Mouse (Mus musculus): ENCODE measurements around the gene Mbd6. TPM values are rescaled to one million over a fixed set of nuclear protein-coding genes. Genes with fewer than 3 reads are reported as not detected.

The Mbd6 gene
- polyA plus RNA-seq, 1 experiment from 2014 or later = 15.8 TPM

GRCm38 (mm10) chr10:127281316-127281715 lies 7.5 kb downstream of the Mbd6 start:
- DNase-seq (ENCODE audit: low spot score) (no peak), ATAC-seq (ENCODE audit: low read depth) (no peak)
- Histone ChIP-seq H3K4me3 (ENCODE audit: low read depth, low read length) (no peak overlapping the region), H3K4me1 (ENCODE audit: control insufficient read depth, insufficient read depth, low read length) (peaks cover 2% of the 10 kb centered on the region; the same call in 1 of the 2 replicates), H3K9me3 (ENCODE audit: control insufficient read depth, low read length) (no peaks in the 10 kb centered on the region), H3K27me3 (replicated peaks; ENCODE audit: control insufficient read depth, insufficient read depth, low read length) (no peaks in the 10 kb centered on the region), H3K36me3 (ENCODE audit: control insufficient read depth, insufficient read depth, low read length) (peaks cover 100% of the 10 kb centered on the region), H3K9ac (ENCODE audit: low read depth, low read length) (no peak overlapping the region), H3K4me2 (ENCODE audit: low read depth, low read length) (no peak overlapping the region), H3K27ac (replicated peaks; ENCODE audit: low read depth, low read length) (no peak overlapping the region)
- WGBS = 89% methylated on average over 8 of the region's 8 CpGs

GRCm38 (mm10) chr10:127279730-127280129 lies 9.1 kb downstream of the Mbd6 start:
- DNase-seq (ENCODE audit: low spot score) = no peak
- Histone ChIP-seq H3K36me3 (ENCODE audit: control insufficient read depth, insufficient read depth, low read length) (peaks cover 100% of the 10 kb centered on the region), H3K27me3 (replicated peaks; ENCODE audit: control insufficient read depth, insufficient read depth, low read length) (no peaks in the 10 kb centered on the region), H3K9me3 (ENCODE audit: control insufficient read depth, low read length) (no peaks in the 10 kb centered on the region), H3K4me3 (ENCODE audit: low read depth, low read length) (no peak overlapping the region), H3K4me2 (ENCODE audit: low read depth, low read length) (no peak overlapping the region), H3K4me1 (ENCODE audit: control insufficient read depth, insufficient read depth, low read length) (no peaks in the 10 kb centered on the region), H3K27ac (replicated peaks; ENCODE audit: low read depth, low read length) (no peak overlapping the region), H3K9ac (ENCODE audit: low read depth, low read length) (no peak overlapping the region)
- WGBS = 90% methylated on average over 2 of the region's 2 CpGs
- ATAC-seq (ENCODE audit: low read depth) = no peak

- Histone ChIP-seq H3K9me3 (ENCODE audit: control insufficient read depth, low read length) (no peaks in the 10 kb centered on the region), H3K4me3 (ENCODE audit: low read depth, low read length) (no peak overlapping the region), H3K36me3 (ENCODE audit: control insufficient read depth, insufficient read depth, low read length) (peaks cover 93% of the 10 kb centered on the region), H3K27ac (replicated peaks; ENCODE audit: low read depth, low read length) (no peak overlapping the region), H3K4me2 (ENCODE audit: low read depth, low read length) (no peak overlapping the region), H3K27me3 (replicated peaks; ENCODE audit: control insufficient read depth, insufficient read depth, low read length) (no peaks in the 10 kb centered on the region), H3K4me1 (ENCODE audit: control insufficient read depth, insufficient read depth, low read length) (no peaks in the 10 kb centered on the region), H3K9ac (ENCODE audit: low read depth, low read length) (no peak overlapping the region)
- 93% methylated on average over 11 of the region's 11 CpGs for WGBS
- no peak for ATAC-seq (ENCODE audit: low read depth)
- no peak for DNase-seq (ENCODE audit: low spot score)
Measured at GRCm38 (mm10) chr10:127274261-127275022, 14.4 kb downstream of the Mbd6 start.

GRCm38 (mm10) chr10:127272371-127272770 lies 16.4 kb downstream of the Mbd6 start:
- peaks cover 85% of the 10 kb centered on the region for H3K36me3 ChIP-seq (ENCODE audit: control insufficient read depth, insufficient read depth, low read length)
- H3K4me1 ChIP-seq (ENCODE audit: control insufficient read depth, insufficient read depth, low read length) = peaks cover 2% of the 10 kb centered on the region
- H3K27ac ChIP-seq (replicated peaks; ENCODE audit: low read depth, low read length) = no peak overlapping the region
- DNase-seq (ENCODE audit: low spot score) (no peak), ATAC-seq (ENCODE audit: low read depth) (no peak)
- no peak overlapping the region for H3K4me3 ChIP-seq (ENCODE audit: low read depth, low read length)
- H3K4me2 ChIP-seq (ENCODE audit: low read depth, low read length) = no peak overlapping the region
- 91% methylated on average over 5 of the region's 5 CpGs for WGBS
- no peaks in the 10 kb centered on the region for H3K27me3 ChIP-seq (replicated peaks; ENCODE audit: control insufficient read depth, insufficient read depth, low read length)
- H3K9ac ChIP-seq (ENCODE audit: low read depth, low read length) = no peak overlapping the region
- H3K9me3 ChIP-seq (ENCODE audit: control insufficient read depth, low read length) = no peaks in the 10 kb centered on the region

- Histone ChIP-seq H3K4me2 (ENCODE audit: low read depth, low read length) (no peak overlapping the region), H3K27me3 (replicated peaks; ENCODE audit: control insufficient read depth, insufficient read depth, low read length) (no peaks in the 10 kb centered on the region), H3K4me1 (ENCODE audit: control insufficient read depth, insufficient read depth, low read length) (peaks cover 7% of the 10 kb centered on the region), H3K4me3 (ENCODE audit: low read depth, low read length) (no peak overlapping the region), H3K27ac (replicated peaks; ENCODE audit: low read depth, low read length) (no peak overlapping the region), H3K9ac (ENCODE audit: low read depth, low read length) (no peak overlapping the region), H3K9me3 (ENCODE audit: control insufficient read depth, low read length) (no peaks in the 10 kb centered on the region), H3K36me3 (ENCODE audit: control insufficient read depth, insufficient read depth, low read length) (peaks cover 60% of the 10 kb centered on the region)
- ATAC-seq (ENCODE audit: low read depth) (no peak), DNase-seq (ENCODE audit: low spot score) (no peak)
- WGBS = 81% methylated on average over 4 of the region's 4 CpGs
Measured at GRCm38 (mm10) chr10:127269884-127270283, 18.9 kb downstream of the Mbd6 start.

GRCm38 (mm10) chr10:127269036-127269435 lies 19.8 kb downstream of the Mbd6 start:
- peaks cover 54% of the 10 kb centered on the region for H3K36me3 ChIP-seq (ENCODE audit: control insufficient read depth, insufficient read depth, low read length)
- H3K27ac ChIP-seq (replicated peaks; ENCODE audit: low read depth, low read length) = no peak overlapping the region
- DNase-seq (ENCODE audit: low spot score) (no peak), ATAC-seq (ENCODE audit: low read depth) (no peak)
- peaks cover 6% of the 10 kb centered on the region; the same call in 1 of the 2 replicates for H3K27me3 ChIP-seq (replicated peaks; ENCODE audit: control insufficient read depth, insufficient read depth, low read length)
- WGBS = 84% methylated on average over 12 of the region's 12 CpGs
- H3K4me1 ChIP-seq (ENCODE audit: control insufficient read depth, insufficient read depth, low read length) = peaks cover 7% of the 10 kb centered on the region
- no peaks in the 10 kb centered on the region for H3K9me3 ChIP-seq (ENCODE audit: control insufficient read depth, low read length)
- H3K4me2 ChIP-seq (ENCODE audit: low read depth, low read length) = no peak overlapping the region
- H3K4me3 ChIP-seq (ENCODE audit: low read depth, low read length) = no peak overlapping the region
- no peak overlapping the region for H3K9ac ChIP-seq (ENCODE audit: low read depth, low read length)

- Histone ChIP-seq H3K4me3 (ENCODE audit: low read depth, low read length) (no peak overlapping the region), H3K9ac (ENCODE audit: low read depth, low read length) (no peak overlapping the region), H3K4me1 (ENCODE audit: control insufficient read depth, insufficient read depth, low read length) (peaks cover 7% of the 10 kb centered on the region), H3K27ac (replicated peaks; ENCODE audit: low read depth, low read length) (no peak overlapping the region), H3K9me3 (ENCODE audit: control insufficient read depth, low read length) (no peaks in the 10 kb centered on the region), H3K27me3 (replicated peaks; ENCODE audit: control insufficient read depth, insufficient read depth, low read length) (peaks cover 6% of the 10 kb centered on the region; the same call in 1 of the 2 replicates), H3K4me2 (ENCODE audit: low read depth, low read length) (no peak overlapping the region), H3K36me3 (ENCODE audit: control insufficient read depth, insufficient read depth, low read length) (peaks cover 50% of the 10 kb centered on the region)
- ATAC-seq (ENCODE audit: low read depth) (no peak), DNase-seq (ENCODE audit: low spot score) (no peak)
- 80% methylated on average over 5 of the region's 5 CpGs for WGBS
Measured at GRCm38 (mm10) chr10:127268401-127268800, 20.4 kb downstream of the Mbd6 start.

GRCm38 (mm10) chr10:127267318-127267717 lies 21.5 kb downstream of the Mbd6 start:
- no peak for ATAC-seq (ENCODE audit: low read depth)
- Histone ChIP-seq H3K4me3 (ENCODE audit: low read depth, low read length) (peak overlapping the region; percentile 100), H3K27me3 (replicated peaks; ENCODE audit: control insufficient read depth, insufficient read depth, low read length) (peaks cover 9% of the 10 kb centered on the region), H3K4me1 (ENCODE audit: control insufficient read depth, insufficient read depth, low read length) (peaks cover 13% of the 10 kb centered on the region), H3K36me3 (ENCODE audit: control insufficient read depth, insufficient read depth, low read length) (peaks cover 39% of the 10 kb centered on the region), H3K9me3 (ENCODE audit: control insufficient read depth, low read length) (no peaks in the 10 kb centered on the region), H3K4me2 (ENCODE audit: low read depth, low read length) (peak overlapping the region; percentile 83), H3K9ac (ENCODE audit: low read depth, low read length) (peak overlapping the region; percentile 100), H3K27ac (replicated peaks; ENCODE audit: low read depth, low read length) (peak overlapping the region; percentile 85; the same call in 1 of the 2 replicates)
- no peak for DNase-seq (ENCODE audit: low spot score)
- WGBS = 68% methylated on average over 5 of the region's 5 CpGs

Measured in embryonic facial prominence, embryonic 14.5 days (tissue).